Mouse (Mus musculus) urinary bladder, postnatal 14 days (tissue): Measurements from ENCODE around the gene Srrm3.

Source experiments
- DNase-seq: peaks from one replicate; pipeline ENCODE4 v3.0.0; 2021; ENCODE audit warnings: low spot score

Gene Srrm3

GRCm38 (mm10) chr5:135822316-135822944 lies 15.7 kb downstream of the Srrm3 start:
- DNase-seq = no peak

- no peak for DNase-seq
Measured at GRCm38 (mm10) chr5:135824517-135824916, 17.8 kb downstream of the Srrm3 start.

GRCm38 (mm10) chr5:135826225-135826624 lies 19.5 kb downstream of the Srrm3 start:
- DNase-seq = no peak

- DNase-seq = no peak
Measured at GRCm38 (mm10) chr5:135829381-135829780, 22.7 kb downstream of the Srrm3 start.

DNA sequence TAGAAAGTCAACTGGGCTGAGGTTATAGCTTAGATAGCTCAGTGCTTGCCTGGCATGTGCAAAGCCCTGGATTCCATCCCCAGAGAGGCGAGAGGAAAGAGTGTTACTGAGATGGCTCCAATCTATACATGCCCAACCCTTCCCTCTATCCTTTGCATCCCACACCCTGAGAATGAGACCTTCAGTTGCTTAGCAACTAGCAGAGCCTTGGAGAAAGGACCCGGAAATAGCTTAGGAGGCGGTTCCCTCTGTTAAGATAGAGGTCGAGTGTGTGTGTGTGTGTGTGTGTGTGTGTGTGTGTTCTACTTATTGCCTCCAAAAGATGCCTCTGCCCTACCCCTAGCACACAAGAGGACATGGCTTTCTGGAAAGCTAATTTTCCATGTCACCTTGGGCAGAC lies 26.0 kb downstream of the Srrm3 start:
- DNase-seq = no peak

DNA sequence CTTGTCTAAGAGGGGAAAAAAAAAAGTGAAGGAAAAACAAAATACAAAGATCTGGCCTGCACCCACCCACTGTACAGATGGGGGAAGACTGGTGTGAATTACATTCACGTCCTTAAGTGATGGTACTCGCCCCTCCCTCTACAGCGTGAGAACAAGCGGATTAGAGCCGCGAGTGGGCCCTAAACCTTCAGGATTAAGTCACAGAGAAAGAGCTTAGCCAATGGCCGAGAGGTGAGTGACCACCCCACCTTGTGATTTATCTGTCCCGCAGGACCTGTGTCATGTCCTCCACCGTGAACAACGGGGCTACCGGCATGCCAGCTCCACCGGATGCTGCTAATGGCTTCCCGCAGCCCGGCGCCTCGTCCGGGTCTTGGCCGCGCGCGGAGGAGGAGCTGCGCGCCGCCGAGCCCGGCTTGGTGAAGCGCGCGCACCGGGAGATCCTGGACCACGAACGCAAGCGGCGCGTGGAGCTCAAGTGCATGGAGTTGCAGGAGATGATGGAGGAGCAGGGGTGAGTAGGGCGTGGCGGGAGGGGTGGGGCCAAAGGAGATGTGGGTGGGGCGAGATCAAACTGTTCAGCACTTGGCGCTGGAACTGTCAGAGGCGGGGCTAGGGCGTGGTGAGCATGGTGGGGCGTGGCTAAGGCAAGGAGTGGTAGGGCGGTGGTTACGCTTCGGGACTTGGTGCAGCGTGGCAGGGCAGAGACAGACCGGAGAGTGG lies 28.2 kb downstream of the Srrm3 start:
- peak; percentile 62 for DNase-seq

- no peak for DNase-seq
Measured at GRCm38 (mm10) chr5:135835492-135835858, 28.8 kb downstream of the Srrm3 start.

DNA sequence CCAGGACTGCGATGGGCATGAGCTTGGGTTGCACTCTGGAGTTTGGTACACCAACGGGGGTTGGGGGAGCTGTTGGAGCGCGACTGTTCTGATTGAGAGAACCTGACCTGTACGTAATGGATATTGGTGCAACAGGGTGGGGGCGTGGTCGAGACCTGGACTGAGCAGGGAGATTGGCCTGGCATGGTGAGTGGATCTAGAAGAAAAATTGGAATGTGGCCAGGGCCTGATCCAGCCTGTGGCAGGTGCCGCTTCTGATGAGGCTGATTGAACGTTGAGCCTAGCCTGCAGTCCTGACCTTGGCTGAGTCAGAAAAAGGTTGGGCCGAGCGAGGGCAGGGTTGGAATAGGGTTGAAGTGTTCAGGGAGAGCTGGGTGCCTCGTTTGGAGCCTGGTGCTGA lies 29.3 kb downstream of the Srrm3 start:
- DNase-seq = no peak

DNA sequence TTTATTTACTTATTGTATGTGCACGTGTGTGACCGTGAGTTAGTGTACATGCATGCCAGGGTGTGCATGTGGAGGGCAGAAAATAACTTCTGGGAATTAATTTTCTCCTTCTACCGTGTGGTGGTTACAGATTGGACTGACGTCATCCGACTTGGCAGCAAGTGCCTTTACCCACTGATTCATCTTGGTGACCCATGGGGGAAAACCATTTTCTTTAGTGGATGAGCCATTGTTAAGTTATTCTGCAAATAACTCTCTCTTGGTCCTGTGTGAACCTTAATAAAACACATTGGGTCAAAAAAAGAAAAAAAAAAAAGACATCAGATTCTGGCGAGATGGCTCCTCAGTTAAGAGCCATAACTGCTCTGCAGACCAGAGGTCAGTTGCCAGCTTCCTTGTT lies 35.0 kb downstream of the Srrm3 start:
- DNase-seq = no peak

GRCm38 (mm10) chr5:135843418-135843817 lies 36.7 kb downstream of the Srrm3 start:
- DNase-seq = peak; percentile 55

DNA sequence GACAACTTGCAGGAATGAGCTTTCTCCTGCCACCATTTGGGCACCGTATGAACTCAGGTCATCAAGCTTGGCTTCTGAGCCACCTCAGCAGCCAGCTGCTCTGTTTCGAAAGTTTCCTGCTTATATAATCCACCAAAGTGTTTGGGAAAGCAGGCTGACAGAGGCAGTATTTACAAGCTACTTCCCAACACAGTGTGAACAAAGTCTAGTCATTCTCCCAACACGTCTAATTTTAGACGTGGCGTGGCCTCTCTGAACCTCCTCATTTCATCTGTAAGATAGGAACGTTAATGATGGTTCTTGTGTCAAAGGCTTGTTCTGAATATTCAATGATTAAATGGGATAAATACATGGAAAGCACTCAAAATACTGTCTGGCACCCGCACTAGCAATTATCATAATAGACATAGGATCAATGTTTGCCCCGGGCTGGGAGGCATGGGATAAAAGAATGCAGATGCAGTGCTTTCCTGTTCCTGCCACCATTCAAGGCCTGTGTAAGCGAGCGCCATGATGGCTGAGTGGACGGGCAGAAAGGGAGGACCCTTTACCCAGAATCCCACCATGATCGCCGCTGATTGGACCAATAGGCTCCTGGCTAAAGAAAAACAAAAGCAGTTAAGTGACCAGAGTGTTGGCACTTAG lies 39.1 kb downstream of the Srrm3 start:
- DNase-seq = no peak

GRCm38 (mm10) chr5:135847460-135847859 lies 40.8 kb downstream of the Srrm3 start:
- no peak for DNase-seq

GRCm38 (mm10) chr5:135847881-135848280 lies 41.2 kb downstream of the Srrm3 start:
- no peak for DNase-seq

- no peak for DNase-seq
Measured at GRCm38 (mm10) chr5:135851024-135851423, 44.3 kb downstream of the Srrm3 start.

DNA sequence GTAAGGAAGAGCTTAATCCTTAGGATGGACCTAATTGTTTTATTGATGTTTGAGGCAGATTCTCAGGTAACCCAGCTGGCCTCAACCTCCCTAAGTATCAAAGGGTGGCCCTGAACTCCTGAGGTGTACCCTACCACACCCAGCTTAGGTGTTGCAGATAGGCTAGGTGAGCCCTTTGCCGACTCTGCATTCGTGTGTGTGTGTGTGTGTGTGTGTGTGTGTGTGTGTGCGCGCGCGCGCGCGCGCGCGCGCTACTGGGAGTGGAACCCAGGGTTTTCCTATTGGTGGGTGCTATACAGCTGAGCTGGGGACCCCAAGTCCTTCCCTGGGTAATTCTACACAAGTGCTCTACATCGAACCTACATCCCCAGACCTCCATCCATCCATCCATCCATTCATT lies 44.8 kb downstream of the Srrm3 start:
- DNase-seq = no peak

- no peak for DNase-seq
Measured at GRCm38 (mm10) chr5:135852421-135852820, 45.7 kb downstream of the Srrm3 start.

DNA sequence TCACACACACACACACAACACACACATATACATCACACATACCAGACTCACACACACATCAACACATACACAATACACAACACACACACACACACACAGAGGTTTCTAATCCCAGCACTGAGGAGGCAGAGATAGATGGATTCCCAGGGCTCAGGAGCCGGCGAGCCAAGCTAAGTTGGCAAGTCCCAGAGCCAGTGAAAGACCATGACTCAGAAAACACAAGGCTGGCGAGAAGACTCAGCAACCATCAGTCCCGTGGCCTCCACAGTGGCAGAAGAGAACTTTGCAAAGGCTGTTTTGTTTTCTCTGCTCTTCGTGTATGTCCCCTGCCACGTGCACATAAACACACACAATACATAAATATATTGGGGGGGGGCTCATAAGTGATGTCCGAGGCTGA lies 47.0 kb downstream of the Srrm3 start:
- DNase-seq = no peak

DNA sequence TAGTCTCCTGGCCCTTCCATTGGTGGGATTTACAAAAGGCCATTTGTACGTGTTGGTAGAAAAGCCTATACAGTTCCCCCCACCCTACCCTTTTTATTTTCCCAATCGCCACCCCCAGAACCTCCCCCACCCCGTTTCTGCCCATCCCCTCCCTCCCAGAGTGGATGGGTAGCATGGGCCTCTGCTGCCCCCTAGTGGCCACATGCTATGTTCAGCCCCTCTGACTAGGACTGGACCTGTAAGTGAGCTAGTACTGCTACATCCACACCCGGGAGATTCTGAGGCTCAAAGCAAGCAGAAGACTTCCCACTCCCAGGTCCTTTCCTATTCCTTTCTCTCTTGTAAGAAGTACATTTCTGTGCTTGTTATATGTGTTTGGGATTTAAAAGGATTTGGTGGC lies 48.5 kb downstream of the Srrm3 start:
- DNase-seq = peak; percentile 74

DNA sequence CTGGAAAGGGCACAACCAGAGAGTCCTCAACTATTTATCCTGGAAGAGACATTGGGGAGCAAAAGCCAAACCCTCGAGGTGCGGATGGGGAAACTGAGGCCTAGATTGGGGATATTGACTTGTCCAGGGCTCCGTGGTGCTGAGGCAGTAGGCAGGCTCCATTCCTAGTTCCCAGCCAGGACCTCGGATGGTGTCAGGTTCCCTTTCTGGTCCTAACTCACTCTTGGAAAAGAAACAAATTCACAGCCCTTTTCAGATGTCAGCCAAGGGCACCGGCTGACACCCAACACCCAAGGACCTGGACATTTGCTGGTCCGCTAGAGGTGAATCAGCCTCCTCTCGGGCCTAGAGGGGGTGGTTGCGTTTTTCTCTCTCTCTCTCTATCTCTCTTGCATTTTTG lies 60.0 kb downstream of the Srrm3 start:
- no peak for DNase-seq

GRCm38 (mm10) chr5:135867637-135868593 lies 61.2 kb downstream of the Srrm3 start:
- DNase-seq = no peak

- DNase-seq = no peak
Measured at GRCm38 (mm10) chr5:135868653-135869052, 62.0 kb downstream of the Srrm3 start.
